Mouse (Mus musculus): ENCODE data around the gene Lipc. TPM values are rescaled to one million over a fixed set of nuclear protein-coding genes. Genes with fewer than 3 reads are reported as not detected.

The Lipc gene
- polyA plus RNA-seq, 1 experiment from 2014 or later: 0.09 TPM

DNA sequence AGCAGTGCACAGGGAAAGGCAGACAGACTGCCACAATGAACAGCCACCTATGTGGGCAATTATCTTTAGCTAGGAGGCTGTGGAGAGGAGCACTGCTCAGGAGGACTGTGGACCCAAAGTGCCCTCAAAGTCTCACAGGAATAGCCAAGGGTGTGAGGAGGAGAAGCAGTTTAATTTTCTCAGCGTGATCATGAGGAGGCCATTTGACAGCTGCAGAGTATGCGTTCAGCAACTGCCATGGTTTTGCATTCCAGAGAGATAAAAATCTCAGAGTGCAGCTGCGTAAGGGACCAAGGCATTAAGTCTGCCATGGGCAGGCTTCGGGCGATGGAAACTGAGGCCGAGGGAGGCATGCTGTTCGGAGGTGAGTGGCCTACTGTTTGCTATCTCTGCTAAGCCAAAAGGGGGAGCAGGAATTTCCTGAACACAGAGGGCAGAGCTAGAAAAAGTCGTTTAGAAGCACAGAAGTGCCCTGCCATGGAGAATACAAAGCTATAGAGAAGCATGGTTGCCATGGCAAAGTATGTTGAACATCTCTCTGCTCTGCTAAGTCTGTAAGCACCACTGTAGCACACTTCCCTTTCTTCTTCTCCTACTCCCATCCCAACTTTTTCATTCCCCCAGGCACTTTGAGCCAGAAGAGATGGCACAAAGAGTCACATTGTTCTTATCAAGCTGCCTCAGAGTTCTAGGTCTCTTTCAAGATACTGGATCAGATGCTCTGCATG lies 151.3 kb downstream of the Lipc start:
- H3K27ac ChIP-seq: 0 out of 2 replicates have a peak overlapping the region, but pooled peaks have one; percentile 1
- no peak overlapping the region for H3K9ac ChIP-seq
- 0 out of 2 replicates have a peak, but pooled peaks have one; percentile 50 for ATAC-seq (replicated peaks)
- no peaks in the 10 kb centered on the region for H3K9me3 ChIP-seq
- H3K4me2 ChIP-seq: no peak overlapping the region
- no peaks in the 10 kb centered on the region for H3K36me3 ChIP-seq (replicated peaks)
- no peaks in the 10 kb centered on the region for H3K27me3 ChIP-seq (replicated peaks)
- no peak overlapping the region for H3K4me3 ChIP-seq
- WGBS: 53% methylated on average over 8 of the region's 8 CpGs
- peaks cover 6% of the 10 kb centered on the region; the same call in 1 of the 2 replicates for H3K4me1 ChIP-seq

DNA sequence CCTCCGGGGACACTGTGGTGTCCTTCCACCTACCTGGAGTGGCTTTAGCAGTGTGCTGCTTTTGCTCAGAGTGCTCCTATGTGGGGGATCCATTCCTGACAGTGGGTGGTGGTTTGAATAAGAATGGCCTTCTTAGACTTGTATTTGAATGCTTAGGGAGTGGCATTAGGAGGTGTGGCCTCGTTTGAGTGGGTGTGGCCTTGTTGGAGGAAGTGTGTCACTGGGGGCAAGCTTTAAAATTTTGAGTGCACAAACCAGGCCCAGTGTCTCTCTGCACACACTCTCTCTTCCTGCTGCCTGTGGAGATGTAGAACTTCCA lies 156.6 kb downstream of the Lipc start:
- Histone ChIP-seq H3K9ac (no peak overlapping the region), H3K4me1 (no peaks in the 10 kb centered on the region; the same call in 1 of the 2 replicates), H3K36me3 (replicated peaks) (no peaks in the 10 kb centered on the region), H3K27me3 (replicated peaks) (no peaks in the 10 kb centered on the region), H3K27ac (no peak overlapping the region), H3K4me3 (no peak overlapping the region), H3K9me3 (no peaks in the 10 kb centered on the region), H3K4me2 (no peak overlapping the region)
- 64% methylated on average over 2 of the region's 2 CpGs for WGBS
- no peak for ATAC-seq (replicated peaks)

DNA sequence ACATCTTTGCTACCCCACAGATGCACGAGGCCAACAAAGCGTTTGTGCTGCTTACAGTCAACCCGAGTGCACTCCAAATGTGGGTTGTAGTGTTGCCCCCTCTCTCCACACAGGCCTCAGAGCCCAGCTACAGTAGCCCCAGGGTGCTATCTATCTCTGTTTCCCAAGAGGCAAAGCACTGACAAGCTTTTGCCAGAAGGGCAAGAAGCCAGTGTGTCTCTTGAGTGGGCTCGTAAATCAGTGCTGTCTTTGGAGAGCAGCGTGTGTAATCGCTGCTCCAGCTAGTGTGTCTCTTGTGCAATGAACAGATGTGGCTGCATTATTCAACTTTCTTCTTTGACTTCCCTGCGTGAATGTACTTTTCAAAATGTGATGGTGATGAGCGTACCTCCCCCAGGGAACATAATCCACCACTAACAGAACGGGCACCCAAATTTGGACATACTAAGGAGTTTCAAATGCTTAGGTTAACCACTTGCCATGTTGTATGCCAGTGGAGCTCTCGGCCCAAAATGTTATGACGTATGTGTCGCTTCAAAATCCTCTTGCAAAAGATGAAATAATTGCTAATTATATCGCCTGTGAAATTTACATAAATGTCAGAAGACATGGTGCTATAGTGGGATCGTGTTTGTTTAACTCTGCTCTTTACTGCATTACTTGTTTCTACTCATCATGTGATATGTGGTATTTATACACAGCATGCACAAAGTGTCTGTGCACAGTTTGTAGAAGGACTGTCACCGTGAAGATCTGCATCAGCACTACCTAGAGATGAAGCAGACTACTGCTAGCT lies 157.2 kb downstream of the Lipc start:
- Histone ChIP-seq H3K27me3 (replicated peaks) (no peaks in the 10 kb centered on the region), H3K4me1 (no peaks in the 10 kb centered on the region), H3K4me2 (no peak overlapping the region), H3K36me3 (replicated peaks) (no peaks in the 10 kb centered on the region), H3K9ac (no peak overlapping the region), H3K4me3 (no peak overlapping the region), H3K9me3 (no peaks in the 10 kb centered on the region), H3K27ac (no peak overlapping the region)
- no peak for ATAC-seq (replicated peaks)
- WGBS: 79% methylated on average over 15 of the region's 15 CpGs

DNA sequence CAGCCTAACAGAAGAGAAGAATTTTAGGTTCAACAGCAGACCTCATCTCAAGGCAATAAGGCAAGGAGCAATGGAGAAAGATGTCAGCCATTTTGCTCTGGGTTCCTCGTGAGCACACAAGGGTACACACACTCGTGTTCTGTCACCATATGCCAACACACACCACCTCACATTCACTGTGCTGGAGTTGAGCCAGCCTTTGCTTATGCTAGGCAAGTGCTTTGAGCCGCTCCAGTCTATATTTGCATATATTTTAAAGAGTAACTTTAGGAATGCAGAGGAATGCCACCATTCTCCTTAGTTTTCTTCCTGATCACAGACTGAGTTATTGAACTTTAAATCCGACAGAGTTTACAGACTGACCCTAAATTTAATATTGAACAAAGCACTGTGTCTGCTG lies 161.4 kb downstream of the Lipc start:
- 91% methylated on average over 4 of the region's 4 CpGs for WGBS
- Histone ChIP-seq H3K4me3 (no peak overlapping the region), H3K4me2 (no peak overlapping the region), H3K27me3 (replicated peaks) (no peaks in the 10 kb centered on the region), H3K36me3 (replicated peaks) (no peaks in the 10 kb centered on the region), H3K9ac (no peak overlapping the region), H3K4me1 (no peaks in the 10 kb centered on the region), H3K27ac (no peak overlapping the region), H3K9me3 (no peaks in the 10 kb centered on the region)
- ATAC-seq (replicated peaks): no peak

DNA sequence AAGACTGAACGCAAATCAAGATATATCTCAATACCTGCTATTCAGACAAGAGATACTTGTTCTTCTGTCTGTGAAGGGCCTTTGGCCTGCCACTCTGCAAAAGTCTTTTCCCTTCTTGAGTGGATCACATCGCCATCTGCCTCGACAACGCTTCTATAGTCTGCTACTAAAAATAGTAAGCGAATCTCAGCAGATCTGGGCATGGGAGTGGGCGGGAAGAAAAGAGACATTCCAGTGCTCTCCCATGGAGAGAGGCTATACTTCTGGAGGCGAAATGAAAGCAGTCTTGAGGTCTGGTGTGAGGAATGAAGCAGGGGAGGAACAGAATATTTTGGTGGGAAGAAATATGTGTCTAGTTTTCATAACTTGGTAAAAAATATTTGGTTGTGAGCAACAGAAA lies 163.3 kb downstream of the Lipc start:
- Histone ChIP-seq H3K9ac (no peak overlapping the region), H3K27ac (no peak overlapping the region), H3K4me3 (no peak overlapping the region), H3K27me3 (replicated peaks) (no peaks in the 10 kb centered on the region), H3K4me1 (no peaks in the 10 kb centered on the region), H3K4me2 (no peak overlapping the region), H3K36me3 (replicated peaks) (no peaks in the 10 kb centered on the region), H3K9me3 (no peaks in the 10 kb centered on the region)
- ATAC-seq (replicated peaks): no peak
- WGBS: 76% methylated on average over 7 of the region's 7 CpGs

DNA sequence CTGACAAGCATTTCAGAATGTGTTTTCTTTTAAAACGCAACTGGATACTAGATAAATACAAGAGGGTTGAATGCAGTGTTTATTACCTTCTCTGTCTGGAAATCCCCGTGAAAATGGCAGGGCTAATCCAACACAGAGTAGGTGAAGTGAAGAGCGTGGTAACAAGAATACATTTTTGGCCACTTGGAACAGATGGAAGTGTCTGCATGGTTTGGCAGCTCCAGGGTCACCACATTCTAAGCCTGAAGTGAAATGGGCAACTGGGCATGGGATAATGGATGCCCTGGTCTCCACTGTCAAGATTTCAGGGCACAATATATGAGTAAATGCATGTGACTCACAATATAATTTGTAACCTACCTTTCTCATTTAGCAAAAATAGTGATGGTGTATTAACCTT lies 169.8 kb downstream of the Lipc start:
- H3K27ac ChIP-seq: no peak overlapping the region
- WGBS: 78% methylated on average over 3 of the region's 3 CpGs
- no peak overlapping the region for H3K4me2 ChIP-seq
- no peaks in the 10 kb centered on the region for H3K9me3 ChIP-seq
- no peaks in the 10 kb centered on the region for H3K4me1 ChIP-seq
- no peak overlapping the region for H3K4me3 ChIP-seq
- H3K36me3 ChIP-seq (replicated peaks): 0 out of 2 replicates have a peak, but pooled peaks cover 2% of the 10 kb centered on the region
- H3K27me3 ChIP-seq (replicated peaks): no peaks in the 10 kb centered on the region
- H3K9ac ChIP-seq: no peak overlapping the region
- ATAC-seq (replicated peaks): no peak

DNA sequence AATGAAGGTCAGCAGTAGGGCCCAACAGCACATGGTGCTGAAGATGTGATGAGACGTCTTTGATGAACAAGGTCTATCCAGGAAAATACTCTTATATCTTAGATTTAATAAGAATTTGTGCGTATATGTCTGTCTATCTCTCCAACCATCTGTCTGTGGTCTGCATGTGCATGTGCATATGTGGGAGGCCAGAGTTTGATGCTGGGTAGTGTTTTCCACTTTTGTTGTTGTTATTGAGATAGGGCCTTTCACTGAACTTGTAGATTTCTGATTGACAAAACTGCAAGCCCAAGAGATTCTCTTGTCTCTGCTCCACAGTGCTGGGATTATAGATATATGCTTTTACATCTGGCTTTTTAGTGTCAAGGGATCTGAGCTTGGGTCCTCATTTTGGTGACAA lies 176.5 kb downstream of the Lipc start:
- no peak overlapping the region for H3K9ac ChIP-seq
- H3K27me3 ChIP-seq (replicated peaks): no peaks in the 10 kb centered on the region
- H3K4me3 ChIP-seq: no peak overlapping the region
- H3K4me1 ChIP-seq: no peaks in the 10 kb centered on the region
- H3K36me3 ChIP-seq (replicated peaks): 0 out of 2 replicates have a peak, but pooled peaks cover 2% of the 10 kb centered on the region
- H3K9me3 ChIP-seq: no peaks in the 10 kb centered on the region
- no peak overlapping the region for H3K4me2 ChIP-seq
- H3K27ac ChIP-seq: no peak overlapping the region
- ATAC-seq (replicated peaks): no peak
- 98% methylated on average over 2 of the region's 2 CpGs for WGBS

DNA sequence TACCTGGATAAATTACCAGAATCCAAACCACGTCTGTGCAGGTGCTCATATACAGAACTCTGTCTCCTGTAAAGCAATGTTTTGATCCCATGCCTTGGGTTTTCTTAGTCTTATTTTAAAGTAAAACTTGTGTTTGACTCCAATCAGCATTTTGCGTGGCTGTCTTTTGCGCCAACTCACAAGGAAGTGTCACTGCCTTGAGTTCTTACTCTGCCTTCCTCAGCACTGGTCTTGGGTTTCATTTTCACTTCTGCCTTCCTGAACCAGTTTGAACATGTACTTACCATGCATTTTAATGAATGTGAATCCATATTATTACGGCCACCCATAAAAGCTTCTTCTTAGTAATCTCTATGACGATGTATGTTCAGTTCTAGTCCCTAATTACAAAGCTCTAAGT lies 191.1 kb downstream of the Lipc start:
- Histone ChIP-seq H3K27me3 (replicated peaks) (no peaks in the 10 kb centered on the region), H3K27ac (no peak overlapping the region), H3K9ac (no peak overlapping the region), H3K4me1 (no peaks in the 10 kb centered on the region), H3K4me3 (no peak overlapping the region), H3K9me3 (no peaks in the 10 kb centered on the region), H3K4me2 (no peak overlapping the region), H3K36me3 (replicated peaks) (peaks cover 24% of the 10 kb centered on the region; the same call in 1 of the 2 replicates)
- WGBS: 93% methylated on average over 5 of the region's 5 CpGs
- no peak for ATAC-seq (replicated peaks)

DNA sequence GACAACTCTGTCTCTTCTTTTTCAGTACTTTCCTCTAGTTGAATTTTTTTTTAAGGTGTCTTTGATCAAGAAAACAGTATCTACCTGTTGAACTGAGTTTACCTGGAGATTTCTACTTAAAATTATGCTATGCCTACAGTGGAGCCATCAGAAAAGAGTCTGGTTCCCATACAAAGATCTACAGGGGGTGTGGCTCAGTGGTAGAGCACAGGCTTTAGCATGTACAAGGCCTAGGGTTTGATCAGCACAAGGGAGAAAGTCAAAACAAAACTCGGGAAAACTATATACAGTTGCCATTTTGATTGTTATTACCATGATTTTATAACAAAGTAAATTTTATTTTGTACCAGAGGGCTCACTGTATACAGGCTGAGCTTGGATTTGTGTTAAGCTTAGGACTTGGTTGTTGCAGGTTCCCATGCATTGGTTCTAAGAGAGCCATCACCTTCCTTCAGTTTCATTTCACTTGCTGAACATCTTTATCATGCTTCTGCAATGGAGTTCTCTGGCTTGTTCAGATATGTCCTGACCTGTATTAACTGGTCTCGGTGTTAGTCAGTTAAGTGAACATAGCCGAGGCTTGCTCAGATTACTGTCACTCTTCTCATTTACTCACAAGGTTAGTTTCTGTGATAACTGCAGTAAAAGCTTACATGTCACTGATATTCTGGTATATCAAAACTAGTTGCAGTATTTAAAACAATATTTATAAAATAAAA lies 200.4 kb downstream of the Lipc start:
- Histone ChIP-seq H3K9me3 (no peaks in the 10 kb centered on the region), H3K27me3 (replicated peaks) (no peaks in the 10 kb centered on the region), H3K36me3 (replicated peaks) (peaks cover 12% of the 10 kb centered on the region; the same call in 1 of the 2 replicates), H3K4me1 (no peaks in the 10 kb centered on the region), H3K27ac (no peak overlapping the region), H3K4me3 (no peak overlapping the region), H3K9ac (no peak overlapping the region), H3K4me2 (no peak overlapping the region)
- 96% methylated on average over 3 of the region's 3 CpGs for WGBS
- ATAC-seq (replicated peaks): no peak

Small RNA genes lying within 50 kb of the gene (microRNA-seq; reads per million reads assigned to microRNA genes)
- not detected for gene Gm25149

Other genes with a start within 250 kb of the Lipc start
- gene Aqp9, start 216.5 kb upstream of the Lipc start, polyA plus RNA-seq (2015; fragmentation: Nextera tagmentation; extraction: Ambion mirVana): 0.54 and 1.5 TPM in 2 replicates